Mouse (Mus musculus): Measurements from ENCODE around the gene Lztfl1.

DNA sequence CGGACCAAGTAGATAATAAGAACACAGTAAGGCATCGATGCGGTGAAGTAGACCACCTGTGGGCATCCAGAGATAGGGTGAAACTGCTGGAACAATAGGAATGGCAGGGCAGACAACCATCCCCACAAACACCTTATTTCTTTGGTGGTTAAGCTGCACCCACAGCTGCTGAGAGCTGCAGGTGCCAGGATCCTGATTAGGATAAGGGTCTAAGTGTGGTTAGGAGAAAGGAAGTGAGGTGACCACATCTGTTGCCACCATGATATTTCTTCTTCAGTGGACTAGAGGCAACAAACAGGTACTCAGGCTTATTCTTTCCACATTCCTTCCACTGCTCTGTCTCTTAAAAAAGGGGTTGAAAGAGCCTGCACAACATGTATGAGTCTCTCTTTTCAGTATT is 60.0 kb downstream of the Lztfl1 start:
- TF ChIP-seq CTCF (IDR thresholded peaks at IDR 0.05) (no peak), EP300 (IDR thresholded peaks at IDR 0.05; ENCODE audit: insufficient read depth, low read depth, low read length) (no peak), POLR2A (IDR thresholded peaks at IDR 0.05; ENCODE audit: insufficient read depth, low read depth, low read length) (no peak)

All from heart, adult 2 months (tissue).